Mouse (Mus musculus) left cerebral cortex, adult 11 months (tissue): ENCODE data around the gene Kif24.
"Not testable (repeated sequence)": the region's sequence is repeated elsewhere in the genome, so short reads cannot be mapped to it uniquely, and the experiment has no call there.

ENCODE experiments used
- DNase-seq: peaks from one replicate; pipeline ENCODE4 v3.0.0; 2022; ENCODE audit warnings: low spot score

The Kif24 gene

GRCm38 (mm10) chr4:41492951-41493350, 28.3 kb upstream of the Kif24 start:
- no peak for DNase-seq

GRCm38 (mm10) chr4:41481601-41482017, 16.9 kb upstream of the Kif24 start:
- no peak for DNase-seq

- DNase-seq: no peak
Measured at GRCm38 (mm10) chr4:41480254-41480653, 15.6 kb upstream of the Kif24 start.

GRCm38 (mm10) chr4:41479456-41479804, 14.7 kb upstream of the Kif24 start:
- no peak for DNase-seq

GRCm38 (mm10) chr4:41478751-41479455, 14.2 kb upstream of the Kif24 start:
- DNase-seq: no peak

GRCm38 (mm10) chr4:41477648-41478160, 13.0 kb upstream of the Kif24 start:
- DNase-seq: no peak

- DNase-seq: no peak
Measured at GRCm38 (mm10) chr4:41471384-41471689, 6.7 kb upstream of the Kif24 start.

- peak; percentile 60 for DNase-seq
Measured at GRCm38 (mm10) chr4:41470684-41471383, 6.1 kb upstream of the Kif24 start.

- no peak for DNase-seq
Measured at GRCm38 (mm10) chr4:41470051-41470683, 5.5 kb upstream of the Kif24 start.

GRCm38 (mm10) chr4:41469199-41469598, 4.5 kb upstream of the Kif24 start:
- DNase-seq: no peak

GRCm38 (mm10) chr4:41468396-41469080, 3.9 kb upstream of the Kif24 start:
- no peak for DNase-seq

GRCm38 (mm10) chr4:41465287-41465665, 589 bp upstream of the Kif24 start:
- no peak for DNase-seq

- DNase-seq: not testable (repeated sequence)
Measured at GRCm38 (mm10) chr4:41463051-41463738, 1.5 kb downstream of the Kif24 start.

GRCm38 (mm10) chr4:41460690-41461089, 4.0 kb downstream of the Kif24 start:
- DNase-seq: no peak

GRCm38 (mm10) chr4:41447595-41447994, 17.1 kb downstream of the Kif24 start:
- no peak for DNase-seq

GRCm38 (mm10) chr4:41442790-41443302, 21.8 kb downstream of the Kif24 start:
- DNase-seq: no peak

GRCm38 (mm10) chr4:41438931-41439330, 25.8 kb downstream of the Kif24 start:
- no peak for DNase-seq

- no peak for DNase-seq
Measured at GRCm38 (mm10) chr4:41416966-41417365, 47.7 kb downstream of the Kif24 start.

GRCm38 (mm10) chr4:41409341-41409740, 55.3 kb downstream of the Kif24 start:
- DNase-seq: peak; percentile 9

- no peak for DNase-seq
Measured at GRCm38 (mm10) chr4:41407353-41407752, 57.3 kb downstream of the Kif24 start.

- no peak for DNase-seq
Measured at GRCm38 (mm10) chr4:41406597-41406996, 58.1 kb downstream of the Kif24 start.

- DNase-seq: no peak
Measured at GRCm38 (mm10) chr4:41401573-41401972, 63.1 kb downstream of the Kif24 start.
